ENCODE assay signal across 22 mouse cellular contexts in genomic region chr14:22371136-22371535, GRCm38 (mm10).
A peak's percentile ranks its signal among the peaks of the same experiment; 100 is the strongest.
DNase-seq lines count a peak whose midpoint lies in the region; ATAC-seq lines count a peak whose summit lies in the region.
"Had no signal": no experiment of that assay in that cellular context is flagged by ENCODE, and none has a peak within 500 bp of the region (broad histone marks: within the 10 kb centered on the region; RNA-seq: fewer than 3 reads in every experiment).

No protein-coding gene starts in this region.

- no peak overlapping the region for H3K4me2 ChIP-seq in lung, embryonic 15.5 days
- H3K4me2 ChIP-seq in embryonic facial prominence, embryonic 11.5 days (ENCODE audit: low read depth, low read length) = no peak overlapping the region
- no peak overlapping the region for H3K4me2 ChIP-seq in stomach, embryonic 14.5 days (replicated peaks; ENCODE audit: low read depth, low read length)
- H3K4me2 ChIP-seq: forebrain, embryonic 15.5 days; heart, embryonic 13.5 days; liver, embryonic 15.5 days; midbrain, embryonic 13.5 days had no signal

- no peak overlapping the region for H3K9ac ChIP-seq in lung, embryonic 15.5 days
- no peak overlapping the region for H3K9ac ChIP-seq in embryonic facial prominence, embryonic 11.5 days (replicated peaks; ENCODE audit: low read length)
- H3K9ac ChIP-seq in stomach, embryonic 14.5 days (replicated peaks; ENCODE audit: low read depth, low read length) = no peak overlapping the region
- H3K9ac ChIP-seq: forebrain, embryonic 15.5 days; heart, embryonic 13.5 days; liver, embryonic 15.5 days; midbrain, embryonic 13.5 days had no signal

- H3K4me1 ChIP-seq in lung, embryonic 15.5 days = peaks cover 6% of the 10 kb centered on the region; the same call in 1 of the 2 replicates
- no peaks in the 10 kb centered on the region for H3K4me1 ChIP-seq in embryonic facial prominence, embryonic 11.5 days (ENCODE audit: control insufficient read depth, insufficient read depth, low read length)
- peaks cover 12% of the 10 kb centered on the region for H3K4me1 ChIP-seq in stomach, embryonic 14.5 days (ENCODE audit: control insufficient read depth, insufficient read depth, low read length)
- H3K4me1 ChIP-seq: liver, embryonic 15.5 days; midbrain, embryonic 13.5 days had no signal

- ATAC-seq in lung, embryonic 15.5 days (ENCODE audit: borderline replicate concordance, extremely low read depth, low FRiP score, low TSS enrichment) = peak; percentile 83
- no peak for ATAC-seq in embryonic facial prominence, embryonic 11.5 days (replicated peaks; ENCODE audit: insufficient number of reproducible peaks, low FRiP score, low TSS enrichment, low read depth)
- ATAC-seq in stomach, embryonic 14.5 days (ENCODE audit: insufficient number of reproducible peaks, insufficient read depth, low FRiP score, low read depth) = peak; percentile 58; the same call in 1 of the 2 replicates
- ATAC-seq: forebrain, embryonic 15.5 days; midbrain, embryonic 13.5 days had no signal

- no peaks in the 10 kb centered on the region for H3K27me3 ChIP-seq in lung, embryonic 15.5 days
- no peaks in the 10 kb centered on the region for H3K27me3 ChIP-seq in embryonic facial prominence, embryonic 11.5 days (ENCODE audit: control insufficient read depth, insufficient read depth, low read length)
- H3K27me3 ChIP-seq in stomach, embryonic 14.5 days (ENCODE audit: control insufficient read depth, insufficient read depth, low read length) = no peaks in the 10 kb centered on the region
- H3K27me3 ChIP-seq: forebrain, embryonic 15.5 days; heart, embryonic 13.5 days; liver, embryonic 15.5 days; midbrain, embryonic 13.5 days had no signal

- no peak overlapping the region for H3K27ac ChIP-seq in lung, embryonic 15.5 days
- no peak overlapping the region for H3K27ac ChIP-seq in embryonic facial prominence, embryonic 11.5 days (replicated peaks; ENCODE audit: low read depth, low read length)
- no peak overlapping the region for H3K27ac ChIP-seq in stomach, embryonic 14.5 days (ENCODE audit: low read length)
- H3K27ac ChIP-seq: forebrain, embryonic 15.5 days; heart, embryonic 13.5 days; left cerebral cortex, adult 2 months; limb, embryonic 10.5 days; liver, embryonic 15.5 days; midbrain, embryonic 13.5 days had no signal

- H3K9me3 ChIP-seq in lung, embryonic 15.5 days = no peaks in the 10 kb centered on the region
- H3K9me3 ChIP-seq in embryonic facial prominence, embryonic 11.5 days (replicated peaks; ENCODE audit: control insufficient read depth, low read length) = no peaks in the 10 kb centered on the region
- 0 out of 2 replicates have a peak, but pooled peaks cover 4% of the 10 kb centered on the region for H3K9me3 ChIP-seq in stomach, embryonic 14.5 days (ENCODE audit: control insufficient read depth, low read depth, low read length)
- H3K9me3 ChIP-seq: forebrain, embryonic 15.5 days; heart, embryonic 13.5 days; limb, embryonic 10.5 days; liver, embryonic 15.5 days; midbrain, embryonic 13.5 days had no signal

- H3K4me3 ChIP-seq in lung, embryonic 15.5 days = no peak overlapping the region
- H3K4me3 ChIP-seq in embryonic facial prominence, embryonic 11.5 days (ENCODE audit: low read depth, low read length) = no peak overlapping the region
- H3K4me3 ChIP-seq in stomach, embryonic 14.5 days (ENCODE audit: low read depth, low read length) = no peak overlapping the region
- H3K4me3 ChIP-seq: forebrain, embryonic 15.5 days; heart, embryonic 13.5 days; left cerebral cortex, adult 2 months; limb, embryonic 10.5 days; liver, embryonic 15.5 days; midbrain, embryonic 13.5 days had no signal

- DNase-seq in heart, adult 11 months = peak; percentile 73
- no peak for DNase-seq in heart, adult 9 months (ENCODE audit: low spot score in 2 of 2)
- DNase-seq in lung, postnatal 14 days = no peak
- DNase-seq in embryonic facial prominence, embryonic 11.5 days (ENCODE audit: low spot score) = peak; percentile 38
- DNase-seq in urinary bladder, postnatal 25 days (ENCODE audit: low spot score) = no peak
- DNase-seq in neural tube, embryonic 10.5 days (ENCODE audit: extremely low spot score, low spot score) = no peak
- DNase-seq: adrenal gland, postnatal 10 days; cerebellum, adult 9-10 months; gastrocnemius, postnatal 14 days; heart, adult 18-20 months; heart, postnatal 14 days; kidney, adult 9 months; liver; thymus, postnatal 14 days had no signal

- 22% methylated on average over 8 of the region's 8 CpGs for WGBS in lung, embryonic 15.5 days
- WGBS in embryonic facial prominence, embryonic 11.5 days = 46% methylated on average over 8 of the region's 8 CpGs
- 28% methylated on average over 8 of the region's 8 CpGs for WGBS in stomach, embryonic 14.5 days

- H3K36me3 ChIP-seq in lung, embryonic 15.5 days = no peaks in the 10 kb centered on the region
- H3K36me3 ChIP-seq in embryonic facial prominence, embryonic 11.5 days (replicated peaks; ENCODE audit: control insufficient read depth, insufficient read depth, low read depth, low read length) = no peaks in the 10 kb centered on the region
- no peaks in the 10 kb centered on the region for H3K36me3 ChIP-seq in stomach, embryonic 14.5 days (ENCODE audit: control insufficient read depth, insufficient read depth, low read length)
- H3K36me3 ChIP-seq: forebrain, embryonic 15.5 days; heart, embryonic 13.5 days; limb, embryonic 10.5 days; liver, embryonic 15.5 days; midbrain, embryonic 13.5 days had no signal

Comparison
In these comparisons a context has a peak if more than half of its experiments do, and no peak if none do; other contexts are left out.
1. DNase-seq: peak in heart, adult 11 months (single experiment) and embryonic facial prominence, embryonic 11.5 days (single experiment); none in heart, adult 9 months (0 of 2), lung, postnatal 14 days (single experiment), urinary bladder, postnatal 25 days (single experiment) and neural tube, embryonic 10.5 days (single experiment).